Mouse (Mus musculus) fat pad, adult 2 months (tissue): ENCODE results near the gene Zfp93.
"Not testable (repeated sequence)": the region's sequence is repeated elsewhere in the genome, so short reads cannot be mapped to it uniquely, and the experiment has no call there.

Experiments
- DNase-seq: peaks from one replicate; pipeline ENCODE4 v3.0.0-alpha.2; 2011; ENCODE audit warnings: low read depth, low spot score; ENCODE audit errors: extremely low read depth

The Zfp93 gene

DNA sequence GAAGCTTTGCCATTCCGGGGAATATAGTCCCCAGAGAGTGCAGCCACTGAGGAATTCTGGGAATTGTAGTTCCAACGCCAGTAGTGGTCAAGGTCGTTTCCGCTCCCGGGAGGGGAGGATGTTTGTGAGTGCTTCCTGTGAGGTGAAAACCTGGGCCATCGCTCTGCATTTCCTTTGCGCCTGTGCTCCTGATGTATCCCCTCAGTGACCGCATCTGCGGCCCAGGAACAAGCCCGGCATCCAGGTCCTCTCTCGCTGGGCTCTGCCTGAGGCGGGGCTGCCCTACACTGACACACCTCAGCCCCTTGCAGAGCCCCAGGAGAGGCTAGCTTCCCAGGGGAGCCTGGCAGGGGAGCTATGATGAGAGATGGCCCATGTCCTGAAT lies at the start of gene Zfp93:
Zfp93 (plus strand) TSS at position 133 of the 385 bp plus-strand sequence.
- peak; percentile 8 for DNase-seq

DNA sequence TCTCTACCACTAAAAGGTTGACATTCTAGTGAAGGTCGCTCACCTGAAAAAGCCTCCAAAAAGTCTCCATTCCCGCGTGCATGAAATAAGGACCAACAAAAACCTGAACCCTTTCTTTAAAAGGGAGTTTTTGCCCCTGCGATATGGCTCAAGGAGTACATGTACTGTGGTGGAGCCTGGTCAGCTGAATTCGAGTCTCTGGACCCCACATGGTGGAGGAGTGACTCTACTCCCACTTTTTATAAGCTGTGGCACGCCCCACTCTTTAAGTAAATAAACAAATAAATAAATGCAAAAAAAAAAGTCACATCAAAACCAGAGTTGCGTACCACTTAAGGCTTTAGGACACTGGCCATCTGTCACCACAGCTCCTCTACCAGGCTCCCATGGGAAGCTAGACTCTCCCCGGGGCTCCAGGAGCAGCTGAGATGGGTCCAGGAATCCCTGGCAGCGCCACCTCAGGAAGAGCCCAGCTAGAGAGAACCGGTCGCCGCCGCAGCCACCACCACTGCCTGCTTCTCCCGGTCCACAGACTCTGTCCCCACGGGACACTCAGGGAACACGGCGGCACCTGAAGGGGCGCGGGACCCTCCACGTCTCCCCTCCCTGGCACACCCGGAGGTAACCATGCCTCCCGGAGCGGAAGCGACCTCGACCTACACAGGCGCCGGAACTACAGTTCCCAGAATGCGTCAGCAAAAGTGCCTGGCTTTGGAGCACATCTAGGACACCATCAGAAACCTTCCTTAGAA lies 33.0 kb upstream of the Zfp93 start, which contains the start of gene Zfp109:
Zfp109 (minus strand) TSS at position 521 of the 752 bp plus-strand sequence.
- no peak for DNase-seq

DNA sequence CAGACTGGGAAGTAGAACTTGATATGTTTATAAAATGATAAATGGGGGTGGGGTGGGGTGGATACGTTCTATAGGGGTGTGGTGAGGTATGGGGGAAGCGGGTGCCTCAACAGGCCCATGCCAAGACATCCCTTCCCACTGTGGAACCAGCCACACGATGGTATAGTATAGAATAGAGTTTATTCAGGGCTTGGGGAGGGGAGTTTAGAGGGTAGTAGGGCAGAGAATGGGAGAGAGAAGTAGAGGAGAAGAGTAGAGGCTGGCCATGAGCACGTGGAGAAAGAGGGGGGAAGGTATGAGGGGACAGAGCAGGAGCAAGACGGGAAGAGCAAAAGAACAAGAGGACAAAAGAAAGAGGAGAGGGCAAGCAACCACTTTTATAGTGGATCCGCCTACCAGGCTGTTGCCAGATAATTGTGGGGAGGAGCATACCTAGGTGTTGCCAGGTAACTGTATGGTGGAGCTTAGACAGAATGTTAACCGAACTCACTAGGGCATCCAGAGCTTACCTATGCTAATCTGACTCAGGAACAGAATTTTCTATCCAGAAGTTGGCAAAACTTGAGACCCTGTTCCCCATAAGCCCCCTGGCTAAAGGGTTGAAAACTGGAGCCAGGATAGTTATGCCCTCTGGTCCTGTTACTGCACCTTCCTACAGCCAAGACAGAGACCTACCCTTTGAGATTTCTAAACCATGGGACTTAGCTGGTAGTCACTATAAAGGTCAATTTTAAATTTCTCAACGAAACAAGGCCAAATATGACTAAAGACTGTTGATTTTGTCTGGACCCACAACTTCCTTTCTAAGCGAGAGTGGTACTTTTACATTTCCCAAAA lies 16.2 kb upstream of the Zfp93 start:
- DNase-seq: no peak

DNA sequence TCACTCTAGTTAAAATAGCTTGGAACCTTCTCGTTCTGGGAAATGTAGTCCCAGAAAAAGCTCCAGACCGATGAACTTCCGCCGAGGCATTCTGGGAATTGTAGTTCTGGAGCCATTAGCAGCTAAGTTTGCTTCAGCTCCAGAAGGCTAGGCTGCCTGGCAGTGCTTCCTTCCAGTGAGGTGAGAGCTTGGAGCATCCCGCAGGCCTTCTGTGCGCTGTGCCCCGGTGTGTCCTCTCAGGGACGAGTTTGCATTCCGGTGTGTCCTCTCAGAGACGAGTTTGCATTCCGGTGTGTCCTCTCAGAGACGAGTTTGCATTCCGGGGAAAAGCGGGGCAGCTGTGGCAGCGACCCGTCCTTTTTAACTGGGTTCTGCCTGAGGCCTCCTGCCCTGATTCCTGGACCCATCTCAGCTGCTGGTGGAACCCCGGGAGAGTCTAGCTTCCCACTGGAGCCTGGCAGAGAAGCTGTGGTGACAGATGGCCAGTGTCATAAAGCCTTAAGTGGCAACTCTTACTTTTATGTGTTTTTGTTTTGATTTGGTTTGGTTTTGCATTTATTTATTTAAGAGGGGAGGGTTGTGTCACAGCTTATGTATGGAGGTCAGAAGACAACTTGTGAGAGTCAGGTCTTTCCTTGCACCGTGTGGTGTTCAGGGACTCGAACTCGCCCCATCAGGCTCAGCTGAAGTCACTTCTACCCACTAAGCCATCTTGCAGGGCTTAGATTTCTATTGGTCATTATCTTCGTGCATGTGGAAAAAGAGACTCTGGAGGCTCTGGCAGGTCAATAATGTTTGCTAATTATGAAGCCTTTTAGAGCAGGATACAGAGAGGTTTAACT lies 15.4 kb upstream of the Zfp93 start, which contains the start of gene Zfp108:
Zfp108 (plus strand) TSS at position 162 of the 842 bp plus-strand sequence.
- DNase-seq: peak; percentile 52

DNA sequence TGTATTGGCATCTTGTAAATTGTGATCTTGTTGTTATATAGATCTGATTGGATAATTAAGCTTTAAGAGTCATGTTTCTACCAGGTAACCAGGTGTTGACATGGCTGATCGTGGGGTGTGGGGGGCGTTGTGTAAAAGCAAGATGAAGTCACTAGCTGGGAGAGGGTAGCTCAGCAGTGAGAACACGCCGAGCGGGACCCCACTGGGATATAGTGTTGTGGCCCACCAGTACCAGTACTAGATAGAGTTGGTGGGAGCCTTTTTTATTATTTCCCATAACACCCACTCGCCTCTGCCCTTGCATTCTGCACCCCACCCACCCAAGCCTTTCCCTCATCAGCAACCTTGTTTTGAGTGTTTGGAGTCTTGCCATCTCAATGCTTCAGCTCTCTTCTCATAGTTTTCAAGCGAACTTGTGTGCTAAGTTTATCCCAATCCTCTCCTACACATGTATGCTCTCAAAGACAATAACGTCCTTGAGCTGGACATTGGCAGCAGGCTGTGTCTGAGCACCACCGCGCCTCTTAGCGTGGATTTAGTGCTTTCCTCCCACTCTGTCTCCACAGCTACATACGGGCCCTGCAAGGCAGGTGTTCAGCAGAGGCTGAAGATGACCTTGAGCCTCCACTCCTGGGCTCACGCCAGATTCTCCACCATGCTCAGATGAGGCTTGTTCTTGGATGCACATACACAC lies 10.8 kb upstream of the Zfp93 start:
- no peak for DNase-seq

DNA sequence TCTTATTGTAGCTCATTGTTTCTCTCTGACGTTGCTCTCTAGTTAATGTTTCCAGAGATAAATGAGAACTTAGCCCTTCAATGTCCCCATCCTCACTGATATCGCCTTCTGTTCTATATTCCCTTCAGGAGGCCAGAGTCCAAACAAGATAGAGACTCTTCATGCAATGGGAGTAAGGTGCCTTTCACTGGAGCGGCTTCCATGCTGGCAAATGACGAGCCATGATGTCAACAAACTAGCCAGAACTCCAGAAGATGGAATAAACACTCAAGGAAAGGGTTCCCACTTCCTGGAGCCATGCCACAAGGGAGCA lies 10.3 kb upstream of the Zfp93 start:
- DNase-seq: no peak

DNA sequence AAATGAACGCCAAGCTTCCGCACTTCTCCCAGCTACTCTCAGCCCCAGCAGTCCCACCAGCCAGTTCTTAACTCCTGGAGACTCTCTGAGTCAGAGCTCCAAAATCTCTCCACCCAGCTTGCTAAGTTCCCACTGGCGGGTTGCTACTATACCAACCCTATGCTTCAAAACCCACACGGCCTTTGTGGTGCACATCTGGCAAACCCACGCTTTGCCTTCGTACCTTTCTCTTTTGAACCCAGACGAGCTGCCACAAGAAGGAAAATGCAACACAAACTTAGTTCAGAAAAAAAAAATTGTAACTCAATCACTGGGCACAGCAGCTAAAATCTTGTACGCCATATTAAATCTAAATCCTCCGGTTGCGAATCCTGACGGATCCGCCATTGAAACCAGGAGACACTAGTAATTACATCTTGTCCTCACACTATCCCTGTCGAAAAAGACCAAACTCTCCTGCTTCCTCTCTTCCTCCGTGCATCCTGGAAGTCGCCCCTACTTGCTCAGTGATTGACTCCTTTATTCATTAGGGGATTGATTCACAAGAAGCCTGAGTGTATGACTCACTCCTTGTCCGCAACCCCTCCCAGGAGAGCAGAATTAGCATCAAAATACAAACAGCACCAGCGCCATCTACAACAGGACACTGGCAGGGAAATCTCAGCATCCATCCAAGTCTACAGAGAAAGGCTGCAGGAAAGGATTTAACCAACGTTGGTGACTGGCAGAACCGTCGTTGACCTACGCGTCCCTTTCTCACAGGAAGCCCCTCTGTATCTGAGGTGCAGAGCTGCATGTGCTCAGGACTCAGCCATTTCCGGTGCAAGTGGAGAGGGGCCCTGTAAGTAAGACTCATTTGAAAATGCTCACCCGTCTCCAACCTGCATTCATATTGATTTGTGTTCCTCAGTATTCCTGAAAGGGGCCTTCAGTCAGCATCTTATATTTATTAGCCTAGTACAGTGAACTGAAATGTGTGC lies 1.8 kb upstream of the Zfp93 start:
- no peak for DNase-seq

DNA sequence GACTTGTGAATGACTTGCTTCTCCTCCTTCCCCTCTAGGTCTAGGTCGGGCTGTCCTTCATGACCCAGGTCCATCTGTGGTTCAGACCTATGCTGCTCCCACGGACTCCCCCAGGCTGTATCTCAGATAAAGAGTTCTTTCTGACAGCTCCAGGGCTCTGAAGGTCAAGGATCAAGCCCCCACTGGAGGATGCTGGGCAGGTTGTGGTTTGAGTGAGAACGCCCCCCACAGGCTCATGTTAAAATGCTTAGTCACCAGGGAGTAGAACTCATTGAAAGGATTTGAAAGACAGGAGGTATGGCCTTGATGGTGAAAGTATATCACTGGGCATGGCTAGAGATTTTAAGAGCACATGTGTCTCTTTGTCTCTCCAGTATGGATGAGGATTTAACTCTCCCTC lies 964 bp upstream of the Zfp93 start:
- no peak for DNase-seq

DNA sequence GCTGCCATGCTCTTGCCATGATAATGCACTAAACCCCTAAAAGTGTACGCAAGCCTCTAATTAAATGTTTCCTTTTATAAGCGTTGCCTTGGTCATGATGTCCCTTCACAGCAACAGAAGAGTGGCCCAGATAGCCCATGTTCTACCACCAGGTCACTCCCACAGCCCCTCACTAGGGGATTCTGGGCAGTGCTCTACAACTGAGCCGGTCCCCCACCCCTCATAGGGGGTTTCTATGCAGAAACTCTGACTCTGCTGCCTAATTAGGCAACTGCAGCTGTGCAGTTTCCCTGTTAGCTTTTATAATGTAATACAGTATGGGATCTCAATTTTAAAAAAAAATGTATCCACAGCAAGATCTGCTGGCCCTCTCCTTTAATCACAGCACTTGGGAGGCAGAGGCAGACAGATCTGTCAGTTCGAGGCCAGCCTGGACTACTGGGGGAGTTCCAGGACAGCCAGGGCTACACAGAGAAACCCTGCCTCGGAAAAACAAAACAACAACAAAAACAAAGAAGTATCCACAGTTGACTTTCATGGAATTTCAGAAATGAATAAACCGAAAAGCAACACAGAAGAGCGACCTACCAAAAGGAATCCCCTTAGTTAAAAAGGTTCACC lies 443 bp upstream of the Zfp93 start:
- no peak for DNase-seq

DNA sequence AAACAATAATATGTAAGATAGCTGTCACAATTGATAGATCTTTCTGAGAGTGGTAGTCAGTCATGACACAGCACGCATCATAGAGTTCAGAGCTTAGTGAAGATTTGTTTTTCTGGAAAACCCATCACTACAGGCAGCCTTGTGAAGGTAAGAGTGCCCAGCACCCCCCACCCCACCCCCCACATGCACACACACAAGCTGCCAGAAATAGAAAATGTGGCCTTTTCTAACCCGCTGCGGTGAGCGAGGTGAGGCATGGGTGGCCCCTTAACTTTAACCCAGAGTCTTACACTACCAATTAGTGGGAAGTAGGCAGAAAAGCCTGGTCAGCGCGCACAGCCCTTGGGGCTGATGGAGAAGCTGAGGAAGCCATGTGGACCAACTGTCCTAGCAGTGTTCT lies 971 bp downstream of the Zfp93 start:
- no peak for DNase-seq

DNA sequence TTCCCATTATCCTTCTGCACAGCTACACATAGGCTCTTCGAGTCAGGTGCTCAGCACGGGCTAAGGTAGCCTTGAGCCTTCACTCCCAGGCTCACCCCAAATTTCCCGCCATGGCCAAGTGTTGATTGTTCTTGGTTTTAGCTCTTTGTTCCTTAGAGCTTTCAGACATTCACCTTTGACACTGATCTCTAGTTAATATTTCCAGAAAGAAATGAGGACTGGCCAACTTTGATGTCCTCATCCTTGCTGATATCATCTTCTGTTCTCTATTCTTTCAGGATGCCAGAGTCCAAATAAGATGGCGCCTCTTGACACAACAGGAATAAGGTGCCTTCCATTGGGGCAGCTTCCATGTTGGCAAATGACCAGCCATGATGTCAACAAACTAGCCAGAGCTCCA lies 4.2 kb downstream of the Zfp93 start:
- DNase-seq: no peak

DNA sequence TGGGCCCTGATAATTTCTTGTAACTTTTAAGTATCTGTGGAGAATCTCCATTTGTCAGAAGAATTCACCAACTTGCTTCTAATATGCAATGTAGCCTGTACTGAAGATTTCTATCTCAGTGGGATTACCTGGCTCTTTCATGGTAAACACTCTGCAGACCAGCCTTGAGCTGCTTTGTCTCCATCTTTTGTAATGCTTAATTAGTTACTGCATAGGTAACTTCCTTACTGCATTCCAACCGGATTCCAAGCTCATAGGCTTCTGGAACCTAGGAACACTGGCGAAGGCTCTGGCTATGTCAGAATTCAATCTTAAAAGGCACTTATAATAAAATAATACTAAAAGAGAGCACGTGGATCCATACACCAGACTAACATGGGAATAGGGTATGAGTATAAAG lies 8.6 kb downstream of the Zfp93 start:
- DNase-seq: not testable (repeated sequence)

DNA sequence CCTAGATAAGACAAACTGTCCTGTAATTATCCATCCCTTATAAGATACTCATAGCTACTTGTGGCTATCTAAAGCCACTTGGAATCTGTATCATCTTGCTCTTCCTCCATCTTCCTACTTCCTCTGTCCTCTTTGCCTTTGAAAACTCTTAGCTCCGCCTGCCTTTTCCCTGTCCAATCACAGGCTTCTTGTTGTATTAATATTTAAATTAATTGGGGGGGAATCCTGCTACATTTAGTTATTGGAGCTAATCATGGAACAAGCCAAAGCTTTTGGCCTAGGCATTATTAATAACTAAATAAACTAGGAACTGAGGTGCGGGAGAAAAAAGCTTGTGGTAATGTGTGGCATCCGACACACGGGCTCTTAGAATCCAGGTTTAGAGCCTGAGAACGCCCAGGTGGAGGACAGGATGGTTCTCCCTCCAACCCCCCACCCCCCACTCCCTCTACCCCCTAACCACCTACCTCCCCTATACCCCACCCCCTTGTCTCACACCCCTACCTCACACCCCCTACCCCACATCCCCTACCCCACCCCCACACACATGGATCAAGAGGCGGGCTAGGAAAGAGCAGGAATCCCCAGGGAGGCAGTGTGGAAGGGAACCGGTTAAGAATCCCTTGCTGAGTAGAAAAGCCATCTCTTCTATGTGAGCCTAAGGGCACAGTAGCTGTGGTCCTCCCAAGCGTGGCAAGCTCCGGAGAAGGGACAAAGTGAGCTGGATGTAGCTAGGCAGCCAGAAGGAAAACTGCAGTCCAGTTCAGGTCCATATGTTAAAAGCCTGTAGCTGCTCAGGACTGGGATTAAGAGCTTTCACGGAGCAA lies 10.0 kb downstream of the Zfp93 start:
- no peak for DNase-seq

DNA sequence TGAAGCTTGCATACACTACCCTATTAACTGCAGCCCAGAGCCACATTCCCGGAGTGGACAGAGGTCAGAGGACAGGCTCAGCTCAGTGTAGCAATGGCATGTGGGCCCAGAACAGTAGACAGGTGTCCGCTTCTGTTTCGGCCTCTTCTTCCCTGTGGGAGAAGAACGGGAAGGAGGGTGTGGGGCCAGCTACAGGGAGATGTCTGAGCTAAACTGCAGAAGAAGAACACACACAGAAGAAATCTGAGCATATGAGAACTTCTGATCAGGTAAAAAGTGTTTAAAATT lies 10.6 kb downstream of the Zfp93 start:
- DNase-seq: no peak

DNA sequence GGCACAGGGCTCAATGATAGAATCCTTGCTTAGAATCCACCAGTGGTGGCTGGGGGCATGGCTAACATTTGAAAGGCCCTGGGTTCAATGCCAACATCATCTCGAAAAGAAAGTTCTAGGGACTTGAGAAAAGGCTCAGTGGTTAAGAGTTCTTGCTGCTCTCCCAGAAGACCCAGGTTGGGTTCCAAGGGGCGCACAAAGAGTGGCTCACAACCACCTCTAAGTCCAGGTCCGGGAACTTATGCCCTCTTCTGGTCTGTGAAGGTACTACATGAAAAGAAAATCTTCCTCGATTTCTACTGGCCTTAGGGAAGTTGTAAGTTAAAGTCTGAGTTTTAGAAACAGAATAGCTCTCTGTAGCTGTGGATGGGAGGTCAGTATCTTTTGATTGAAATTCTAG lies 15.9 kb downstream of the Zfp93 start:
- no peak for DNase-seq

DNA sequence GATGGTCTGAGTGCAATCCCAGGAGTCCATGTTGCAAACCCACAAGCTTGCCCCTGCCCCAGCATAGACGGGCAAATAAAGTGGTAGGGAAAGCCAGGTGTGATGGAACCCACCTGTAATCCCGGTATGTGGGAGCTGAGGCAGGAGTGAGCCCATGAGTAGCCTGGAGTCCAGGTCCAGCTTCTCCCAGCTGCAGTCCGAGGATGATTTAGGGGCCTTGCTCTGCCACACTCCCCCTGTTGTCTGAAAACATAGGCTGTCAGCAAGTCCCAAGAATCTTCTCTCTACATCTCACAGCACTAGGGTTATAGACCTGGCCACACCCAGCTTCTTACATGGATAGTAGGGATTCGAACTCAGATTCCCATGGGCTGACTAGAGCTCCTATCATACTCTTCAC lies 16.7 kb downstream of the Zfp93 start:
- no peak for DNase-seq

DNA sequence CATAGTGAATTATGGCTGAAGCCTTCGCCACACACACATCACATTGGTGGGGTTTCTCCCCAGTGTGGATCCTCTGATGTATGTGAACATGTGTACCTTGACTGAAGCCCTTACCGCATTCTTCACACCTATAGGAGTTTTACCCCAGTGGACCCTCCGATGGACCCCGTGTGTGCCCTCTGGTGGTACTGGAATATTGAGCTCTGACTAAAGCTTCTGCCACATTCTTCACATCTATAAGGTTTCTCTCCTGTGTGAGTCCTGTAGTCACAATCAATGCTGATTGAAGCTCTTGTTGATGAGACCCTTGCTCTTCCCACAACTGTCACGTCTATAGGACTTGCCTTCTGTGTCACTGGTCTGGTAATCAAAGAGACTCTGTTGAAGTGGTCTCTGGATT lies 17.4 kb downstream of the Zfp93 start:
- DNase-seq: no peak

DNA sequence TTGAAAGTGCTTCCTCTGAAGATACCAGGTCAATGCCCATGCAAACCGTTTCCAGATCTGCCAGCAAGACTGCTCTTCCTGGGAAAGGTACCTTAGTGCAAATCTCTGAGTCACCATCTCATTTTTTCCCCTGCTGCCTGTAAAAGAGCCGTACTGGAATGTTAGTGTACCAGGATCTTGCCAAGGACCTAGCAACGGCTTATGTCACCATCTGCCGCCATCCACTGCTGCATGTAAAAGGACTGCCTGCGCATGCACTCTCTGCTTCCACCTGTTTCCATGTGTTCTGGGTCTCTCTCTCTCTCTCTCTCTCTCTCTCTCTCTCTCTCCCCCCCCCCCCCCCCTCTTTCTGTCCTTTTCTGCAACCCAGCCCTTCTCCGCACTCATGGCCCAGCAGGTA lies 18.3 kb downstream of the Zfp93 start:
- DNase-seq: no peak
